Mouse (Mus musculus) cortical plate, adult 2 months (tissue): ENCODE data around the gene Ucp3.

ENCODE experiments used
- CTCF ChIP-seq: fragments of 200-500 bp; IDR thresholded peaks from 2 replicates; pipeline ENCODE4 v1.5.1; 2011; ENCODE audit warnings: mild to moderate bottlenecking, control low read depth, low read length; ENCODE audit not compliant: insufficient read depth; ENCODE audit errors: extremely low read depth
- POLR2A ChIP-seq: fragments of 200-500 bp; IDR thresholded peaks from 2 replicates; pipeline ENCODE4 v1.6.1; 2011; ENCODE audit warnings: mild to moderate bottlenecking, low read length, control low read depth; ENCODE audit not compliant: insufficient read depth; ENCODE audit errors: extremely low read depth

DNA sequence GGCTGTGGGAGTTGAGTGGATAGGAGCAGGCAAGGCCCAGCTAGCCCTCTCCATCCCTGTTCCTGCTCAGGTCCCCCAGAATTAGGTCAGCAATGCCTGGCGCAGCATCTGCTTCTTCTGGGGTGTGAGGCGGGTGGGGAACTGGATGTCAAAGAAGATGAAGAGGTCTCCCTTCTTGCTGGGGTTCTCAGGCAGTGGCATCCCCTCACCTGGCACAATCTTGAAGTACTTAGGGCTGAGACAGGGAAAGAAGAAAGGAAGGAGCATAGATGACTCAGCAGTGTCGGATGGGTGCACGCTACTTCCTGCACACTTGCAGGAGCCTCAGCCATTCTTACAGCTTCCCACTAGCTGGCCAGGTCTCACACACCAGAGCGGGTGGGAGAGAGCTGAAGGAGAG lies 30.3 kb downstream of the Ucp3 start:
- TF ChIP-seq CTCF (no peak), POLR2A (no peak)
